Mouse (Mus musculus): ENCODE data around the gene Gh. TPM values are rescaled to one million over a fixed set of nuclear protein-coding genes. Genes with fewer than 3 reads are reported as not detected.

The Gh gene
- polyA plus RNA-seq, 2 experiments from 2014 or later = not detected

DNA sequence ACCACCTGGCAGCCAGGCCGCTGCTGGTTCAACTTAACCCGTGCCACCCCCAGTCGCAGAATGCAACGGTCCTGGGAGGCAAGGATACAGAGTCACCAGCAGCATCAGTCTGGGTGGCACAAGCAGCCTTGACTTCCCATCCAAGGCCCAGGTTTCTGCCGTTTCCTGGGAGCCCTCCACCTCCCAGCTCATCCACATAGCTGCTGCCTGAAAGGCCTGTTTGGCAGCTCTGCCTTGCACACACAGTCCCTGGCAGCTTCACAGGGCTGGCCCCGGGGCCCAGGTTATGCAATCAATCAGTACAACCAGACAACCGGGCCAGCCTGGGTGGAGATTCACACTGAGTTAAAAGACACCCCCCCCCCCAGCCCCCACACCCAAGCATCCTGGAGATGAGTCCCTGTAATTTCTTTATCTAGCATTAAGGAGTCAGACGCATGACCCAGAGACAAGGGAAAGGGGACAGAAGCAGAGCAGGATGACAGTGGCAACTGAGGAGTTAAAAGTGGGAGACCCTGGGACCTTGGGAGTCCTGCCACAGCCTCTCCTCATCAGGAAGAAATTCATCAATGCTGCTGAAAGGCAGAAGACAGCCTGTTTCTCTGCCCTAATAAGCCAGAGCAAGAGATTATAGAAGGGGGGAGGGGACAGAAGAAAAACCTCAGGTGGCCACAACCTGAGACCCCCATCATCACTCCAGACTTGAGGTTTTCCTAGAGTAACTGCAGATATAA, 33.2 kb downstream of the Gh start:
- no peak for ATAC-seq

DNA sequence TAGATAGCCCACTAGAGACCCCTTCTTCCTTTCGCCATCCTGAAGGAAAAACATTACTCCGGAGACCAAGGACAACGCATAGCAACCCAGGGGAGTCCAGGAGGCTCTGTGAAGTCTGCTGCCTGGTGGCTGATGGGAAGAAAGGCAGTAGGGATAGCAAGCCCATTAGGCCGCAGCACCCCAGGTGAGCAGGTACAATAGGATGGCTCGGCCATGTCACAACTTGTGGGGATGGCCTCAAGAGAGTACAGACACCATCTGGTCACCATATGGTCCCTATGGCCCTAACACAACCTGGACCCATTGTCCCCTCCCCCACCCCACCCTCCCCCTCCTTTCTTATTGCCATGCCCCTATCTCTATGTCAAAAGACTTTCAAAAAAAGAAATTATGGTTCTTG, 33.8 kb downstream of the Gh start:
- ATAC-seq = no peak

DNA sequence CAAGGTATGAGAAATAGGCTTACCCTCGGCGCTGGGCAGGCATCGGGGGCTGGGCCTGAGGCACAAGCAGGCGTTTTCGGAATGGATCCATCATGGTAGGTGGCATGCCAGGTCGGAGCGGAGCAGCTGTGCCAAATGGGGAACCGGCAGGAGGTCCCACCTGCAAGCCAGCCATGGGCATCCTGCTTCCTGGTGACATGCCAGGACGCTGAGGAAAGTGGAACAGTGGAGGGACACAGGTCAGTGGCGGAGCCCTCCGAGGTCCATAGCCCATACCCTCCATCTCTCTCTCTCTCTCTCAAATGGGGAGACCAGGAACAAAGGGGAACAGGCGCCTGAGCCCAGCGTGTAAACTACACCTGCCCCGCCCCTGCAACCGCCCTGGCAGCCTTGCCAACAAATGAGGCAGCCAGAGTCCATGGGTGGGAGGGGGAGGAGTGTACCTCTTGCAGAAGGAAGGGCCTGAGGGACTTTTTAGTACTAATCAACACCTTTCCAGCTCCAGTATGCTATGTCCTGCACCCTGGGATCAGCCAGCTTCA, 34.3 kb downstream of the Gh start:
- ATAC-seq = no peak

DNA sequence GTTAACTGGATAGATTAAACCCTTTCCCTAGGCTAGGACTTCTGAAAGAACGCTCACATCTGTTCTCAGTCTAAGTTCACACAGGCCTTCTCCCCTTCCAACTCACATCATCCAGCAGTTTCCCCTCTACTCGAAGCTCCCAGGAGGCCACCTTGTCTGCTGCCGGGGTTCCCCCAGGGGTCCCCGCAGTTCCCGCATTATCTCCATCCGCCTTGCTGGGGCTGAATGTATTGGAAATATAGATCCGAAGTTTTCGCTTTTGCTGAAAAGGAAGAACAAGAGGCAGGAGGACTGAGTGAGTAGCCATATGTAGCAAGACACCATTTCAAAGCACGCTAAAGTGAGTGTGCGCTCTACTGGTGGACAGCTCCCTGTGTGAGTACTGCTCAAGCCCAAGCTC, 35.2 kb downstream of the Gh start:
- ATAC-seq = no peak

DNA sequence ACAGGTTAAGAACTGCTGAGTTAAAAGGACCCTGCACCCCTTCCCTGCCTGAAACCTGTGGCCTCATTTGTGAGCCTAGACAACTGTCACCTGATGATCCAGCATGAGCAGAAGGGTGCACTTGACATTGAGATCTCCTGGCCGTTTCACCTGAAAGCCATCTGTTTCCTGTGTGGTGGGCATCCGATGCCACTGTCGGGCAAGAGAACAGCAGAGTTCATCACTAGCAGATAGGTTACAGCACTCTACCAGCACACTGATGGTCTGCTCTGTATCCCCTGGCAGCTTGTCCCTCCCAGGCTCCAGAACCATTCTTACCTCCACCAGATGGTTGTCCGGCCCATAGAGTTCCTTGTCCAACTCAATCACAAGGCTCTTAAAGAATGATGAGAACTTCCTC, 36.1 kb downstream of the Gh start:
- no peak for ATAC-seq

DNA sequence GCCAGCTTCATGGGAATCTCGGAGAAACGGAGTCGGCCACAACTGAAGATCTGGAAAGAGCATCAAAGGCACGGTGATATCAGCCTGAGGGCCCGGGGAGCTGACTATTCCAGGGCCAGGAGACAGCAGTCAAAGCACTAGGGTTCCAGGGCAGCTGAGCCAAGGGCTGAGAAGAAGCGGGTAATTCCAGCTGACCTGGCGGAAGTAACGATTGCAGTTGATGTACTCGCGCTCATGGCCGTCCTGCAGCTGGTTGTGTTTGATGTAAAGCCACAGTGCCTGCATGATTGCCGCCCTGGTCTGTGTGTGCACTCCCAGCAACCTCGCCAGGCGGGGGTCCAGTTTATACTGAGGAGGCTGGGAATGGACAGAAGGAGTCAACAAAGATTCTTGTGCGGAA, 36.7 kb downstream of the Gh start:
- ATAC-seq = no peak

DNA sequence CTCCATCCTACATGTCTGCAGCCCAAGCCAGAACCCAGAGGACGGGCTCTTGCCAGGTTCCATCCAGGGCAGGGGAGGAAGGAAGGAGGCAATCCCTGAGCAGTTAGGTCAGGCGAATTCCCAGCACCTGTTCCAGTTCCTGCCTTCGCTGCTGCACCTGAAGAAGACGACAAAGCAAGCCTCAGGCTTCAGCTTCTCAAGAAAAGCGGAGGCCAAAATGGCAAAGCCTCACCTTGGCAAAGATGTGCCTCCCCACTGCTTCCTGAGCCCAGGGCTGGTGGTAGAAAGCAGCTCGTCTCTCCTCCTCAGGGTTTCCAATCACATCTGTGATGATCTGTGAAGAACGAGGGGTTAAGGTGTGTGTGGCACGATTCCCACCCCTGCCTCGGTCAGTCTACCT, 37.7 kb downstream of the Gh start:
- no peak for ATAC-seq

DNA sequence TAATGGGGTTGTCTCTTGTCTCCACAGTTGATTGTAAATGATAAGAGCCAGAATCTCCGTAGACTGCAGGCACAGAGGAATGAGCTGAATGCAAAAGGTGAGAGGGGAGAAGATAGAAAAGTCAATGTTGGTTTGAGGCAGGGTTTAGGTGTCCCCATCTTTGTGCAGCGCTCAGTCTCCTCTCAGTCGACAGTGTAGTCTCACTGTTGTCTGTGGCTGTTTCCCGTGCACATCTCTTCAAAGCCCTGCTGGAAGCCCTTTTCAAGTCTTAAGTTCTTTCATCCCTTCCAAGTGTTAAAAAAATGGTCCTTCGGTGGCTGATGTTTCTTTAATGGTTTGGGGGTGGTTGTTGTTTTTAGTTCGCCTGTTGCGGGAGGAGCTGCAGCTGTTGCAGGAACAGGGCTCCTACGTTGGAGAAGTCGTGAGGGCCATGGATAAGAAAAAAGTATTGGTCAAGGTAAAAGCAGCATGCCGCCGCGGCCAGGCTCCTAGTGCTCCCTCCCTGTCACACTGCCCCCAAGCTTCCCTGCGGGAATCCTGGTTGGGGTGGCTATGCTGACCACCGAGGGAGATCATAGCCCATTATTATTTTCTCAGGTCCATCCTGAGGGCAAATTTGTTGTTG, 40.7 kb downstream of the Gh start:
- no peak for ATAC-seq

DNA sequence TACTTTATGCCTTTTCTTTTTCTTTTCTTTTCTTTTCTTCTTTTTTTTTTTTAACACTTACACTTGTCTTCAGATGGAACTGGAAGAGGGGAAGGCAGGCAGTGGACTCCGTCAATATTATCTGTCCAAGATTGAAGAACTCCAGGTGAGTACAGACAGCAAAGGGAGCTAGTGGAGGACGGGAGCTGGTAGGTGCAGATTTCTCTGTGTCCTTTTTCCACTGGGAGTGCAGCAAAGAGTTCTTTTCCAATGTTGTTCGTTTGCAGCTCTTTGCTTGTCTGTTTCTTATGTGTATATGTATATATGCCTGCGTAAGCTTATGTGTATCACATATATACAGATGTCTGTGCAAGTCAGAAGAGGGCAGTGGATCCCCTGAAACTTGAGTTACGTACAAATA, 44.9 kb downstream of the Gh start:
- ATAC-seq = no peak

DNA sequence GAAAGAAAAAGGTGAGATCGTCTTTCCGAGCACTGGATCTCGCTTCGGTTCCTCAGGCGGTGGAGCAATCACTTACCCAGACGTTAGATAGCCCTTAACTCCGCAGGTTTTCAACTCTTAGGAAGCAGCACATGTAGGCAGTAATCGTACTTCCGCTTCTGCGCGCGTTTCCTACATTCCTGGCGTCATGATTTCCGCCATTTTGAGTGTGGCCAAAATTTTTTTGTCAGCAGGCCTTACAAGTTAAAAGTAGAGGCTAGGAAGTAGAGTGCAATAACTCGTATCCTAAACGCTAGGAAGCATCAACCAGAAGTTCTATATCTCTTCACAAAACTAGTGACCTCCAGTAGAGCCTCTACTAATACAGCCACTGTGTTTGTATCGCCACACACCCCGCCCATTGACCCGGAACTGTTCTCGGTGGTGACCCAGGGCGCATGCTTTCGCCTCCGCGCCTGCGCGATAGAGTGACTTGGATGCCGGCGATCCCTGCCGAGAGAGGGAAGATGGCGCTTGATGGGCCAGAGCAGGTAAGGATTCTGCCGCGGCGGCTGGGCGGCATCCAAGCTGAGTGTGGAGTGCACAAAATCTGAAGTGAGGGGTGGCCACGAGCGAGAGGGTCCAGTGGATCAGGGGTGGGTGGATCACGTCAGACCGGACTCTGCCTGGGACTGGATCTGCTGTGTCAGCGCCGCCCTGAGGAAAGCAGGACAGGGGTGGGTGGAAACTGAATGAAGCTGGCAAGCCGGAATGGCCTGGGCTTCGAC, 45.8 kb downstream of the Gh start, which contains the start of the genes Ftsj3 and Psmc5:
Gene Ftsj3, minus strand, starts transcription at position 395 of the 767 bp plus-strand sequence.
Gene Psmc5, plus strand, starts transcription at position 470 of the 767 bp plus-strand sequence.
- ATAC-seq = peak; percentile 86

DNA sequence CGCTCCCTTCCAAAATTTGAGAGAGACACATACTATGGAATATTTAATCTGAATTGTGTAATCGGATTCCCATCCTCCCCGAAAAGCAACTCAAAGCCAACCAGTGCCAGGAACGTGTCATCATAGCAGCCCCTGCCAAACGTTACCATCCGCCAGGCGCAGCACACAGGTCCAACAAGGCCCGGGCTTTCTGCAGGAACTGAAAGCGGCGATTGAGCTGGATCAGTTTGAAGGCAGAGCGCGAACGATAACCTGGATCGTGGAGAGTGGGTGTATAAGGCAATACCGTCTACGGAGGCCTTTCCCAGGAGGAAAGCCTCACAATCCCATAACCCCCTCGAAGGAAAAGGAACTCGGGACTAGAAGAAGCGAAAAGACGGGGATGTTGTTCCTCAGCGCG, 46.5 kb downstream of the Gh start:
- no peak for ATAC-seq

DNA sequence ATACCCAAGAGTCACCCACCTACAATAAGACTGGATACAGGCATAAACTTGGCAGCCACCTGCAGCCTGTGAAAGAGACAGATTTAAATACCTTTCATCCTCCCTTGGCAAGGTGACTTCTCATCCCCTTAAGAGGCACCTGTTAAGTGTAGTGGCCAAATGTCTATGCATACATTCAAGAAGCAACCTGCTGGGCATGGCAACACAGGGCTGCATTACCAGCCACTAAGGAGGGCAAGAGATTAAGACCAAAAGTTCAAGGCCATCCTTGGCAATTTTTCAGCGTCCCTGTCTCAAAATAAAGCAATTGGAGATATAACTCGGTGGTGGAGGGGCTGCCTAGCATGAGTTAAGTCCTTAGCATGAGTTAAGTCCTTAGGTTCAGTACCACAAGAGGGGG, 46.9 kb downstream of the Gh start:
- no peak for ATAC-seq

Other genes starting within 250 kb of the Gh start
- gene Taco1, start 235.8 kb downstream of the Gh start, polyA plus RNA-seq (2017; shearing (Covaris generic)) = 10 to 100 TPM; 11.8 to 13.2 TPM
- gene Map3k3, start 217.3 kb downstream of the Gh start, polyA plus RNA-seq (2017; shearing (Covaris generic)) = 10 to 100 TPM; 14.8 to 21.2 TPM
- not detected for gene Gm10840, start 141.0 kb downstream of the Gh start, polyA plus RNA-seq (2017; shearing (Covaris generic))
- 100 to 1,000 TPM; 633 to 743 TPM for gene Limd2, start 141.0 kb downstream of the Gh start, polyA plus RNA-seq (2017; shearing (Covaris generic))
- 10 to 100 TPM; 30.1 to 33.5 TPM for gene Strada, start 99.7 kb downstream of the Gh start, polyA plus RNA-seq (2017; shearing (Covaris generic))
- gene Ccdc47, start 85.5 kb downstream of the Gh start, polyA plus RNA-seq (2017; shearing (Covaris generic)) = 10 to 100 TPM; 65.0 to 74.5 TPM
- gene Ddx42, start 84.9 kb downstream of the Gh start, polyA plus RNA-seq (2017; shearing (Covaris generic)) = 10 to 100 TPM; 59.1 to 71.5 TPM
- gene Ftsj3, start 45.8 kb downstream of the Gh start, polyA plus RNA-seq (2017; shearing (Covaris generic)) = 10 to 100 TPM; 43.4 to 53.4 TPM
- gene Psmc5, start 45.7 kb downstream of the Gh start, polyA plus RNA-seq (2017; shearing (Covaris generic)) = 100 to 1,000 TPM; 140 to 180 TPM
- 10 to 100 TPM; 17.6 to 23.2 TPM for gene Smarcd2, start 28.9 kb downstream of the Gh start, polyA plus RNA-seq (2017; shearing (Covaris generic))
- under 1 TPM; 0.12 to 0.43 TPM for gene Tcam1, start 25.2 kb downstream of the Gh start, polyA plus RNA-seq (2017; shearing (Covaris generic))
- 10 to 100 TPM; 48.0 to 77.5 TPM for gene Cd79b, start 12.9 kb upstream of the Gh start, polyA plus RNA-seq (2017; shearing (Covaris generic))
- gene Scn4a, start 51.4 kb upstream of the Gh start, polyA plus RNA-seq (2017; shearing (Covaris generic)) = under 1 TPM in 1 of 2 experiments, not detected in 1; 0.09 TPM
- gene Prr29, start 63.6 kb upstream of the Gh start, polyA plus RNA-seq (2017; shearing (Covaris generic)) = 1 to 10 TPM; 1.1 to 1.2 TPM
- gene Icam2, start 86.2 kb upstream of the Gh start, polyA plus RNA-seq (2017; shearing (Covaris generic)) = 100 to 1,000 TPM in 1 of 2 experiments, 10 to 100 TPM in 1; 94.3 to 114 TPM
- 1 to 10 TPM; 1.9 to 2.4 TPM for gene Ern1, start 186.0 kb upstream of the Gh start, polyA plus RNA-seq (2017; shearing (Covaris generic))

Data from activated CD4-positive, CD25-positive, alpha-beta regulatory T cell, adult 4 months (primary cell).